Mouse (Mus musculus) cerebellum, adult 2 months (tissue): ENCODE results near the gene B230104I21Rik.

Source experiments
- CTCF ChIP-seq: fragments of 200-500 bp; IDR thresholded peaks from 2 replicates; pipeline ENCODE4 v1.5.1; 2011; ENCODE audit warnings: low read depth, mild to moderate bottlenecking, control low read depth, low read length, moderate library complexity, borderline replicate concordance; ENCODE audit not compliant: insufficient read depth
- POLR2A ChIP-seq: fragments of 200-500 bp; IDR thresholded peaks from 2 replicates; pipeline ENCODE4 v1.6.1; 2011; ENCODE audit warnings: low read length, control low read depth, borderline replicate concordance; ENCODE audit not compliant: insufficient read depth

- TF ChIP-seq POLR2A: no peak
- no peak for TF ChIP-seq CTCF
These were observed 5.9 kb upstream of the B230104I21Rik start for GRCm38 (mm10) chr4:154330001-154330400.
